Mouse (Mus musculus) left cerebral cortex, adult 8-10 months (tissue): Measurements from ENCODE around the gene Pelo. TPM values are rescaled to one million over a fixed set of nuclear protein-coding genes. Genes with fewer than 3 reads are reported as not detected.

Experiments used
- total RNA-seq, 4 experiments: library from RNA; stranded (reverse); gene quantifications; 2 replicates each; pipeline ENCODE4 v1.2.4; 2022

Pelo gene
- total RNA-seq, 4 experiments from 2014 or later = 19.8 to 22.2 (median 22.0) TPM

Other genes starting within 250 kb of the Pelo start
- under 1 TPM; 0.04 to 0.35 (median 0.18) TPM for gene Itga2, start 158.1 kb downstream of the Pelo start, total RNA-seq
- gene Gm49395, start 11.7 kb upstream of the Pelo start, total RNA-seq = 1 to 10 TPM; 2.0 to 4.1 (median 3.9) TPM
- 1 to 10 TPM; 5.7 to 8.0 (median 7.6) TPM for gene Itga1, start 11.8 kb upstream of the Pelo start, total RNA-seq